Mouse (Mus musculus): Measurements from ENCODE around the gene Gm3633.
"Not testable (repeated sequence)": the region's sequence is repeated elsewhere in the genome, so short reads cannot be mapped to it uniquely, and the experiment has no call there.

The Gm3633 gene

DNA sequence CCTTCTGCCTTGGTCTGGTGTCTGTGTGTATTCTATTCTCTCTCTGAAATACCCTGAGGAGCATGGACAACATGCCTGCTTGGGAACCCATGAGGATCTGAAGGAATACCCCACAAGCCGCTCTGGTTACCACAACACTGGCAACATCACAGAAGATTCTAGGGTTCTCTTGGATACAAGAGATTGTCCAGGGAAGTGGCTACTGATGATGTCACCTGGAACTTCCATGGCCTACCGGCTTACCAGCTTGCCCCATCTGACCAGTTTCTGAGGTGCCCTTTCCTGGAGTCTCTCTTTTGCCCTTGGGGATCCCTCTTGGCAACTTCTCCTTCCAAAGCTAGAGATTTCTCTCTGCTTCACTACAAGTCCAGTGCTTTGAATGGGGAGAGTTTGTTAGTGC, at the start of gene Gm3633:
Gene Gm3633, minus strand, starts transcription at position 101 of the 400 bp plus-strand sequence.
- not testable (repeated sequence) for DNase-seq (ENCODE audit: low spot score in 2 of 2)

GRCm38 (mm10) chr14:42655638-42656037, 13.9 kb upstream of the Gm3633 start, which contains the start of gene Gm10378:
Gene Gm10378 (plus strand): TSS chr14:42655938.
- not testable (repeated sequence) for DNase-seq (ENCODE audit: low spot score in 2 of 2)

DNA sequence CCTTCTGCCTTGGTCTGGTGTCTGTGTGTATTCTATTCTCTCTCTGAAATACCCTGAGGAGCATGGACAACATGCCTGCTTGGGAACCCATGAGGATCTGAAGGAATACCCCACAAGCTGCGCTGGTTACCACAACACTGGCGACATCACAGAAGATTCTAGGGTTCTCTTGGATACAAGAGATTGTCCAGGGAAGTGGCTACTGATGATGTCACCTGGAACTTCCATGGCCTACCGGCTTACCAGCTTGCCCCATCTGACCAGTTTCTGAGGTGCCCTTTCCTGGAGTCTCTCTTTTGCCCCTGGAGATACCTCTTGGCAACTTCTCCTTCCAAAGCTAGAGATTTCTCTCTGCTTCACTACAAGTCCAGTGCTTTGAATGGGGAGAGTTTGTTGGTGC, 41.9 kb downstream of the Gm3633 start, which contains the start of gene Gm17124:
Gene Gm17124, minus strand, starts transcription at position 101 of the 400 bp plus-strand sequence.
- not testable (repeated sequence) for DNase-seq (ENCODE audit: low spot score in 2 of 2)

Data from thymus, postnatal 10 days (tissue).